Mouse (Mus musculus): ENCODE data around the gene Gata2. TPM values are rescaled to one million over a fixed set of nuclear protein-coding genes. Genes with fewer than 3 reads are reported as not detected.

Gata2 gene
- total and polyA plus RNA-seq, 2 experiments from 2014 or later, result 17.2 to 19.3 TPM

GRCm38 (mm10) chr6:88199718-88200692 lies 6.3 kb downstream of the Gata2 start:
- Histone ChIP-seq H3K4me1 (ENCODE audit: insufficient read depth, low read length) (no peaks in the 10 kb centered on the region), H3K27ac (ENCODE audit: low read depth, low read length) (no peak overlapping the region), H3K36me3 (ENCODE audit: insufficient read depth, low read length) (no peaks in the 10 kb centered on the region), H3K9ac (replicated peaks; ENCODE audit: low read length, poor library complexity, severe bottlenecking) (no peak overlapping the region), H3K4me2 (ENCODE audit: low read depth, low read length, poor library complexity, severe bottlenecking) (peak overlapping the region; percentile 61), H3K27me3 (ENCODE audit: insufficient read depth, low read length) (peaks cover 72% of the 10 kb centered on the region), H3K9me3 (ENCODE audit: low read length) (no peaks in the 10 kb centered on the region), H3K4me3 (ENCODE audit: low read depth, low read length) (peak overlapping the region; percentile 38)
- ATAC-seq (ENCODE audit: low FRiP score), result no peak
- TF ChIP-seq CTCF (IDR thresholded peaks at IDR 0.05), result no peak
- DNase-seq (ENCODE audit: low spot score), result no peak
- WGBS, result 5% methylated on average over 50 of the region's 50 CpGs

- H3K4me1 ChIP-seq (ENCODE audit: insufficient read depth, low read length), result no peaks in the 10 kb centered on the region
- H3K9ac ChIP-seq (replicated peaks; ENCODE audit: low read length, poor library complexity, severe bottlenecking), result no peak overlapping the region
- peak overlapping the region; percentile 61 for H3K4me2 ChIP-seq (ENCODE audit: low read depth, low read length, poor library complexity, severe bottlenecking)
- ATAC-seq (ENCODE audit: low FRiP score), result no peak
- TF ChIP-seq CTCF (IDR thresholded peaks at IDR 0.05), result no peak
- H3K27ac ChIP-seq (ENCODE audit: low read depth, low read length), result no peak overlapping the region
- no peaks in the 10 kb centered on the region for H3K9me3 ChIP-seq (ENCODE audit: low read length)
- DNase-seq (ENCODE audit: low spot score), result no peak
- peaks cover 76% of the 10 kb centered on the region for H3K27me3 ChIP-seq (ENCODE audit: insufficient read depth, low read length)
- WGBS, result 16% methylated on average over 20 of the region's 20 CpGs
- H3K36me3 ChIP-seq (ENCODE audit: insufficient read depth, low read length), result no peaks in the 10 kb centered on the region
- peak overlapping the region; percentile 38; the same call in 1 of the 2 replicates for H3K4me3 ChIP-seq (ENCODE audit: low read depth, low read length)
These were observed 7.3 kb downstream of the Gata2 start for GRCm38 (mm10) chr6:88200693-88201609.

- WGBS, result 22% methylated on average over 15 of the region's 15 CpGs
- H3K9ac ChIP-seq (replicated peaks; ENCODE audit: low read length, poor library complexity, severe bottlenecking), result no peak overlapping the region
- DNase-seq (ENCODE audit: low spot score), result no peak
- no peak for ATAC-seq (ENCODE audit: low FRiP score)
- H3K4me1 ChIP-seq (ENCODE audit: insufficient read depth, low read length), result no peaks in the 10 kb centered on the region
- no peak overlapping the region for H3K4me2 ChIP-seq (ENCODE audit: low read depth, low read length, poor library complexity, severe bottlenecking)
- H3K9me3 ChIP-seq (ENCODE audit: low read length), result no peaks in the 10 kb centered on the region
- H3K27ac ChIP-seq (ENCODE audit: low read depth, low read length), result no peak overlapping the region
- H3K36me3 ChIP-seq (ENCODE audit: insufficient read depth, low read length), result no peaks in the 10 kb centered on the region
- TF ChIP-seq CTCF (IDR thresholded peaks at IDR 0.05), result no peak
- H3K27me3 ChIP-seq (ENCODE audit: insufficient read depth, low read length), result peaks cover 82% of the 10 kb centered on the region
- H3K4me3 ChIP-seq (ENCODE audit: low read depth, low read length), result no peak overlapping the region
These were observed 8.4 kb downstream of the Gata2 start for GRCm38 (mm10) chr6:88201926-88202700.

- ATAC-seq (ENCODE audit: low FRiP score), result no peak
- no peak overlapping the region for H3K27ac ChIP-seq (ENCODE audit: low read depth, low read length)
- H3K4me1 ChIP-seq (ENCODE audit: insufficient read depth, low read length), result no peaks in the 10 kb centered on the region
- peaks cover 81% of the 10 kb centered on the region for H3K27me3 ChIP-seq (ENCODE audit: insufficient read depth, low read length)
- DNase-seq (ENCODE audit: low spot score), result no peak
- no peaks in the 10 kb centered on the region for H3K9me3 ChIP-seq (ENCODE audit: low read length)
- H3K4me2 ChIP-seq (ENCODE audit: low read depth, low read length, poor library complexity, severe bottlenecking), result no peak overlapping the region
- TF ChIP-seq CTCF (IDR thresholded peaks at IDR 0.05), result 0 out of 2 replicates have a peak, but pooled peaks have one; percentile 13
- H3K9ac ChIP-seq (replicated peaks; ENCODE audit: low read length, poor library complexity, severe bottlenecking), result no peak overlapping the region
- H3K36me3 ChIP-seq (ENCODE audit: insufficient read depth, low read length), result no peaks in the 10 kb centered on the region
- 12% methylated on average over 23 of the region's 24 CpGs for WGBS
- H3K4me3 ChIP-seq (ENCODE audit: low read depth, low read length), result no peak overlapping the region
These were observed 9.4 kb downstream of the Gata2 start for GRCm38 (mm10) chr6:88202921-88203690.
